Mouse (Mus musculus): ENCODE measurements around the gene Hspa1b.
"Not testable (repeated sequence)": the region's sequence is repeated elsewhere in the genome, so short reads cannot be mapped to it uniquely, and the experiment has no call there.

Hspa1b gene

DNA sequence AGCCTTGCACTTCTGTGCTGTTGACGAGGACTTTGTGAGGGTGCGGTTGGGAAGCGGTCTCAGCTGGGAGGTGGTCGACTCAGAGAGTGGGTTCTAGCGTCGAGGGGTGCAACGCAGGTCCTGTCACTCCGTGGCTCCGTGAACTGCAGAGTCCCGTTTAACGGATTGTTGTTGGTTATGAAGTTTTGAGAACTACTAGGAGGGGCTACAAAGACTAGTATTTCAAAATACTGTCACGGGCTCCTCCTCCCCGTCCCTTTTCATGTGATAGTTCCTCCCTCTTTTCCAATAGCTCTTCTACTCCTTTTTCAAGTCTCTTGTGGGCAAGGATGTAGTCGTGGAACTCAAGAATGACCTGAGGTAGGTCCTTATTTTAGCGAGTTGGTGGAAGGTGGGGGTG, 23.3 kb upstream of the Hspa1b start:
- DNase-seq (ENCODE audit: extremely low spot score, low spot score) = no peak

DNA sequence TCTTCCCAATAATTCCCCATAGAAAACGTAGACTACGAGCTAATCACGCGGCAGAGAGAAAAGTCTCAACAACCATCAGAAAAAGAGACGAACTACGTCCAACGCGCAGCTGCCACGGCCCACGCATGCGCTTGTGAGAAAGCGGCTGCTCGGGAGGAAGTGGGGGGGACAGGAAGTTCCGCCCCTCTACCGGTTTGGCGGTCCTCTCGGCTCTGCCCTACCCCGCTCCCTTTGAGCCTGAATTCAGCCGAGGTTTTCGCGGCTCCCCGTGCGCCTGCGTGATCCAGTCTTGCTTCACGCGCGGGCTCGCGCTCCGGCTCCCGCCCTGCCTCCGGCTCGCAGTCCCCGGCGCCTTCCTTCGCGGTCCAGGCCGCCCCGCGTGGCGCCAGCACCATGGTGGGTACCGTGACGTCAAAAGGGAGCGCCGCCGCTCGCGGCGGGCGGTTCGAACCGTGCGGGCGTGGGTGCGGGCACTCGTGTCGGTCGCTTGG, 22.7 kb upstream of the Hspa1b start, which contains the start of gene Lsm2:
Gene Lsm2 (plus strand): TSS at position 173 of the 491 bp plus-strand sequence.
- peak; percentile 93 for DNase-seq (ENCODE audit: extremely low spot score, low spot score)

DNA sequence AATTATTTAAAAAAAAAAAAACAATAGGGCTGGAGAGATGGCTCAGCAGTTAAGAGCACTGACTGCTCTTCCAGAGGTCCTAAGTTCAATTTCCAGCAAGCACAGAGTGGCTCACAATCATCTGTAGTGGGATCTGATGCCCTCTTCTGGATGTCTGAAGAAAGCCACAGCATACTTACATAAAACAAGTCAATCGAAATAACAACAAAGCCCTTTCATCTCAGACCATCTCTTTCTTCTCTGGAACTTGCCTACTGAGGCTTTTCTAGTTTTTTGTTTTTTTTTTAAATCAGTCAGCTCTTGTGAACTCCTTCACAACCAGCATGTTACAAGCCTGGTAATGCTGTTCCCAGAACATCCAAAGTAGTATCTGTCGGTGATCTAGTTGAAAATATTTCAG, 21.6 kb upstream of the Hspa1b start:
- DNase-seq (ENCODE audit: extremely low spot score, low spot score) = no peak

GRCm38 (mm10) chr17:34979631-34980030, 20.6 kb upstream of the Hspa1b start:
- DNase-seq (ENCODE audit: extremely low spot score, low spot score) = no peak

- DNase-seq (ENCODE audit: extremely low spot score, low spot score) = no peak
These were observed 19.2 kb upstream of the Hspa1b start for GRCm38 (mm10) chr17:34978239-34978638.

DNA sequence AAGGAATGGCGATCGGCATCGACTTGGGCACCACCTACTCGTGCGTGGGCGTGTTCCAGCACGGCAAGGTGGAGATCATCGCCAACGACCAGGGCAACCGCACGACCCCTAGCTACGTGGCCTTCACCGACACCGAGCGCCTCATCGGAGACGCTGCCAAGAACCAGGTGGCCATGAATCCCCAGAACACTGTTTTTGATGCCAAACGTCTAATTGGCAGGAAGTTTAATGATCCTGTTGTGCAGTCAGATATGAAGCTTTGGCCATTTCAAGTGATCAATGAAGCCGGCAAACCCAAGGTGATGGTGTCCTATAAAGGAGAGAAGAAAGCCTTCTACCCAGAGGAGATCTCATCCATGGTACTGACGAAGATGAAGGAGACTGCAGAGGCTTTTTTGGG, 18.0 kb upstream of the Hspa1b start:
- DNase-seq (ENCODE audit: extremely low spot score, low spot score) = no peak

- no peak for DNase-seq (ENCODE audit: extremely low spot score, low spot score)
These were observed 16.8 kb upstream of the Hspa1b start for GRCm38 (mm10) chr17:34975581-34976492.

DNA sequence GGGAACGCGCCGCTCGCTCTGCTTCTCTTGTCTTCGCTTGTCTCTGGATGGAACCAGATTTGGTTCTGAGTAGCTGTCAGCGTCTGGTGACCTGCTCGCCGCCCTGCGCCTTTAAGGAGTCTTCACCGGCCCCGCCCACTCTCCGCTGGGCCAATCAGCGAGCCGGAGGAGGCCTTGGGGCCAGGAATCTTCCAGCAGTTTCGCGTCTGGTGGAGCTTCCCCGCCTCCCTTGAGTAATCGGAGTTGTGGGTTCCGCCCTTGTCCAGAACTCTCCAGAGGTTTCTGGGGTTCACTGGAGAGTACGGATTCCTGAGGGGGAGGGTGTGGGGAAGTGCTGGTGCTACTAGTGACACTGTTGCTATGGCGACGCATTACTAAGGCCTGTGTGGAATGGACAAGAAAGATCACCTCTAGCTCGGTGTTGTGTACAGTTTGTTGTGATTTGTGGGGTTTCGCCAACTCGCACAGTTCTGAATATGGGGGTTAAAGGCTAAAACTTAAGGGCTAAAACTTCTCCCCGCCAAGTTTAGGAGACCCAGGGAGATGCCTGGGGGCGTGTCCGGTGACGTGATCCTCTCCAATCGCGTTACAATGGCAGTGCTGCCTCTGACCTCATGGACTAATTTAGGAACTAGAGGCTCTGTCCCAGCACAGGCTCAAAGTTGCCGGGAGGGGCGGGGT, 13.2 kb upstream of the Hspa1b start, which contains the start of the genes Hspa1a and Hspa1l:
Gene Hspa1a (minus strand): TSS at position 88 of the 681 bp plus-strand sequence.
Gene Hspa1l (plus strand): TSS at position 635 of the 681 bp plus-strand sequence.
- peak; percentile 75 for DNase-seq (ENCODE audit: extremely low spot score, low spot score)

DNA sequence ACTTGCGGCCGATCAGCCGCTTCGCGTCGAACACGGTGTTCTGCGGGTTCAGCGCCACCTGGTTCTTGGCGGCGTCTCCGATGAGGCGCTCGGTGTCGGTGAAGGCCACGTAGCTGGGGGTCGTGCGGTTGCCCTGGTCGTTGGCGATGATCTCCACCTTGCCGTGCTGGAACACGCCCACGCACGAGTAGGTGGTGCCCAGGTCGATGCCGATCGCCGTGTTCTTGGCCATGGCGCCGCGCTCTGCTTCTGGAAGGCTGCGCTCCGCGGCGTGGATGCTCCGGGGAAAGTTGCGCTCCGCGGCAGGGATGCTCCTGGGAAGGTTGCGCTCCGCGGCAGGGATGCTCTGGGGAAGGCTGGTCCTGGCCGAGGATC, 12.6 kb upstream of the Hspa1b start:
- not testable (repeated sequence) for DNase-seq (ENCODE audit: extremely low spot score, low spot score)

GRCm38 (mm10) chr17:34970850-34971249, 11.8 kb upstream of the Hspa1b start:
- not testable (repeated sequence) for DNase-seq (ENCODE audit: extremely low spot score, low spot score)

- DNase-seq (ENCODE audit: extremely low spot score, low spot score) = not testable (repeated sequence)
These were observed 10.8 kb upstream of the Hspa1b start, which contains the start of gene Gm20481 for GRCm38 (mm10) chr17:34969822-34970221. Gene Gm20481 (plus strand): TSS chr17:34969912.

DNA sequence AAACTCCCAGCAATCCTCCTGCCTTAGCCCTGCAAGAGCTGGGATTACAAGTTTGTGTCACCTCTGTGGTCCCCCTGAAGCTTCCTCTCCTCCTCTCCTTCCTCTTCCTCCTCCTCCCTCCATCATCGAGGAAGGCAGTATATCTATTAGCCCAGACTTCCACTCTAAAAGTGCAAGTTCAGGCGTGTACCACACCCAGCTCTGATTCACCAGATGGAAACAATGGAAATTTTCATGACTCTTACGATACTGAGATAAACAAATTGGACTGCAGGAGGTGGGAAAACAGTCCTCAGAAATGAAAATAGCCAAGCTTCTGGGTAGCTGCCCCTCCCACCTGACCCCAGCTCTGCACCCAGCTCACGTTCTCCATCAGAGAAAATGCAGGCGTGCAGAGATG, 6.6 kb upstream of the Hspa1b start:
- no peak for DNase-seq (ENCODE audit: extremely low spot score, low spot score)

DNA sequence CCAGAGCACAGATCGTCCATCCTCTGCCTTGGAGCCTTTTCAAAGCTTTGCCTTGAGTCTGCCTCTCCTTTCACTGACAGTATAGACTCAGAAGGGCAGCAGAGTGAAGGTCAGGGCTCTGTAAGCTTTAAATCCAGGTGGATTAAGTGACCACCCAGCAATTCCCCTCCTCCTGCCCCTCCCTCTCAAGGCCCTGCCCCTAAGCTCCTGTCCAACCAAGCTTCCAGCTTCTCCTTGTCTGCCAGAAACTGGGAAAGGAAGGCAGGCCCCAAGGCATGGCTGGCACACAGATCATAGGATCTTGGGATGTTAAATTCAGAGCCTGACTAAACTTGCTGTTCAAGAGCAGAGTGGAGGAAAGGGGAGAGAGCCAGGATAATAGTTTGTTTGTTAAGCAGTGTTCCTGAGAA, 5.6 kb upstream of the Hspa1b start:
- DNase-seq (ENCODE audit: extremely low spot score, low spot score) = no peak

GRCm38 (mm10) chr17:34962841-34963240, 3.8 kb upstream of the Hspa1b start:
- DNase-seq (ENCODE audit: extremely low spot score, low spot score) = no peak

DNA sequence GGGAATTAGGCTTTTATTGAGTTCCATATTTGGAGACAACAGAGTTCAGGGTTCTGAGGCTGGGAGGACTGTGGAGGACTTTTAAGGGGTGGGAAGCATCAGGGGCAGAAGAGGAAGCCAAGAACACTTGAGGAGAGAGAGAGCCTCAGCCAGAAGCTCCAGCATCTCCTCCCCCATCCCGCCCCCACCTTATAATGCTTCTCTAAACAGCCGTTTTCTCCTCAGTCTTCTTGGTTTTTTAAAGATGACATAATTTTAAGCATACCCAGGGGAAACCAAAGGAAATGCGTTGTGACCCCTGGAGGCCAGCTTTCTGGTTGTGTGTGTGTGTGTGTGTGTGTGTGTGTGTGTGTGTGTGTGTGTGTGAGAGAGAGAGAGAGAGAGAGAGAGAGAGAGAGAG, 3.1 kb upstream of the Hspa1b start:
- DNase-seq (ENCODE audit: extremely low spot score, low spot score) = no peak

GRCm38 (mm10) chr17:34960702-34961493, 1.9 kb upstream of the Hspa1b start:
- DNase-seq (ENCODE audit: extremely low spot score, low spot score) = no peak

- peak; percentile 42 for DNase-seq (ENCODE audit: extremely low spot score, low spot score)
These were observed 960 bp upstream of the Hspa1b start for GRCm38 (mm10) chr17:34959881-34960515.

GRCm38 (mm10) chr17:34958734-34959129, 306 bp downstream of the Hspa1b start:
- DNase-seq (ENCODE audit: extremely low spot score, low spot score) = not testable (repeated sequence)

GRCm38 (mm10) chr17:34957966-34958365, 1.1 kb downstream of the Hspa1b start:
- not testable (repeated sequence) for DNase-seq (ENCODE audit: extremely low spot score, low spot score)

- not testable (repeated sequence) for DNase-seq (ENCODE audit: extremely low spot score, low spot score)
These were observed 1.7 kb downstream of the Hspa1b start for GRCm38 (mm10) chr17:34957291-34957690.

DNA sequence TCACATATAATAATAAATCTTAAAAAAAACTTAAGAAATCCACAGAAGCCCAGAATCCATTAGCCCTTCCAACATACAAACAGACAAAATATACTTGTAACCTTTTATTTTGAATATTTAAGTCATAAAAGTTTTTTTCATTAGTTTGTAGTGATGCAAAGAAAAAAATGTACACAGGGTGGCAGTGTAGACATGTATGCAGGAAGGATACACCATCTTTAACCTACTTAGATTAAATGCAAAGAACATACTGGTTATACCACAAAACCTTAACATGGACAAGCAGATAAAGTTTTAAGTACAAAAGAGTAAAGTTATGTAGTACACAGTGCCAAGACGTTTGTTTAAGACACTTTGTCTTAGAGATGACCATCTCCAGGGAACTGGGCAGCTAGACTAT, 2.7 kb downstream of the Hspa1b start:
- no peak for DNase-seq (ENCODE audit: extremely low spot score, low spot score)
